In the genomic region with DNA sequence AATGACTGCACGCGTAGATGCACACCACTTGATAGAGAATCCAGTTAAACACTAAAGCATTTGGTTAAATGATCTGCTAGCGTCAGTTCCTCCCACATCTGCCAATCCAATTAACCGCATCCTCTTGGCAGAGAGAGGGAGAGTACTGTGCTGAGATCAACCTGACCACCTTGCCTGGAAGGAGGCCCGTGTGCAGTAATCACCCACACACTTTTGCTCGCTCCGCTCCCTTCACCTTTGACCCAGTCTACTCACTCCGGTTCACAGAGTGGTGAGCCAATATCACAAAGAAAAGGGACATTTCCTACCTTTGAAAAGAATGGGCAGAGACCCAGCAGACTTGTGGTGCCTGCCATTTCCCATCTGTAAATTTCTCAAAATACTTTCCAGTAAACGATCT, we compare ENCODE assay signal across 9 mouse cellular contexts.
A peak's percentile ranks its signal among the peaks of the same experiment; 100 is the strongest.
DNase-seq lines count a peak whose midpoint lies in the region; ATAC-seq and TF ChIP-seq lines count a peak whose summit lies in the region.
"Had no signal": no experiment of that assay in that cellular context is flagged by ENCODE, and none has a peak within 500 bp of the region (broad histone marks: within the 10 kb centered on the region; RNA-seq: fewer than 3 reads in every experiment).

No protein-coding gene starts in this region.

- TF ChIP-seq POLR2A in heart, adult 2 months (IDR thresholded peaks at IDR 0.05; ENCODE audit: insufficient read depth, low read depth, low read length) = 0 out of 2 replicates have a peak, but pooled peaks have one; percentile 16
- TF ChIP-seq POLR2A in kidney, adult 2 months (IDR thresholded peaks at IDR 0.05; ENCODE audit: low read depth, low read length) = no peak

- peak; percentile 28 for DNase-seq in adrenal gland, postnatal 10 days
- no peak for DNase-seq in adrenal gland, postnatal 4 days (ENCODE audit: low spot score in 2 of 2)
- peak; percentile 63 to 78 for DNase-seq in heart, adult 2 months
- DNase-seq in kidney, adult 2 months = peak; percentile 87
- no peak for DNase-seq in layer of hippocampus, adult 11-12 months (ENCODE audit: low spot score)
- DNase-seq: B cell, adult 2 months had no signal

- no peaks in the 10 kb centered on the region for H3K9me3 ChIP-seq in megakaryocyte, embryonic 14.5 days
- no peaks in the 10 kb centered on the region for H3K9me3 ChIP-seq in midbrain, embryonic 15.5 days
- no peaks in the 10 kb centered on the region for H3K9me3 ChIP-seq in forebrain, embryonic 12.5 days

- intact Hi-C loops in heart, adult 2 months (cut with DNase I) = loop anchor here (1.0 to 5.0 kb wide), 3 partner anchors 112 to 550 kb away; no protein-coding TSS in a partner anchor

- H3K4me2 ChIP-seq in midbrain, embryonic 15.5 days = no peak overlapping the region
- no peak overlapping the region for H3K4me2 ChIP-seq in forebrain, embryonic 12.5 days

- no peaks in the 10 kb centered on the region for H3K27me3 ChIP-seq in heart, adult 2 months (ENCODE audit: control insufficient read depth, insufficient read depth, low read length)
- no peaks in the 10 kb centered on the region for H3K27me3 ChIP-seq in kidney, adult 2 months (replicated peaks; ENCODE audit: control insufficient read depth, insufficient read depth, low read length)
- no peaks in the 10 kb centered on the region for H3K27me3 ChIP-seq in megakaryocyte, embryonic 14.5 days (replicated peaks)
- peaks cover 3% of the 10 kb centered on the region; the same call in 1 of the 2 replicates for H3K27me3 ChIP-seq in midbrain, embryonic 15.5 days (replicated peaks)
- peaks cover 6% of the 10 kb centered on the region for H3K27me3 ChIP-seq in forebrain, embryonic 12.5 days

- H3K79me2 ChIP-seq in heart, adult 2 months (replicated peaks; ENCODE audit: control insufficient read depth, insufficient read depth, low read length) = no peaks in the 10 kb centered on the region

- H3K36me3 ChIP-seq in heart, adult 2 months (ENCODE audit: control insufficient read depth, insufficient read depth, low read length) = peaks cover 3% of the 10 kb centered on the region
- H3K36me3 ChIP-seq in kidney, adult 2 months (ENCODE audit: control insufficient read depth, insufficient read depth, low read length) = no peaks in the 10 kb centered on the region
- no peaks in the 10 kb centered on the region for H3K36me3 ChIP-seq in megakaryocyte, embryonic 14.5 days (replicated peaks; ENCODE audit: low read length)
- no peaks in the 10 kb centered on the region for H3K36me3 ChIP-seq in midbrain, embryonic 15.5 days (replicated peaks)
- H3K36me3 ChIP-seq in forebrain, embryonic 12.5 days (replicated peaks) = no peaks in the 10 kb centered on the region

- TF ChIP-seq EP300 in heart, adult 2 months (IDR thresholded peaks at IDR 0.05; ENCODE audit: insufficient read depth, low read depth, low read length) = peak; percentile 94

- no peak for TF ChIP-seq CTCF in heart, adult 2 months (IDR thresholded peaks at IDR 0.05)
- TF ChIP-seq CTCF in kidney, adult 2 months (conservative IDR thresholded peaks at IDR 0.05; ENCODE audit: insufficient read depth, insufficient read length, low read depth, low read length) = no peak

- no peak for ATAC-seq in midbrain, embryonic 15.5 days (replicated peaks)
- ATAC-seq in forebrain, embryonic 12.5 days (ENCODE audit: low FRiP score) = no peak

- H3K27ac ChIP-seq in heart, adult 2 months = peak overlapping the region; percentile 73
- H3K27ac ChIP-seq in kidney, adult 2 months (ENCODE audit: insufficient read depth, low read depth, low read length) = no peak overlapping the region
- no peak overlapping the region for H3K27ac ChIP-seq in midbrain, embryonic 15.5 days
- no peak overlapping the region for H3K27ac ChIP-seq in forebrain, embryonic 12.5 days

- WGBS in heart, adult 2 months = 55% methylated on average over 9 of the region's 9 CpGs
- 29% methylated on average over 9 of the region's 9 CpGs for WGBS in kidney, adult 2 months
- WGBS in midbrain, embryonic 15.5 days = 61% methylated on average over 9 of the region's 9 CpGs
- WGBS in forebrain, embryonic 12.5 days = 68% methylated on average over 9 of the region's 9 CpGs

- no peak overlapping the region for H3K4me3 ChIP-seq in heart, adult 2 months
- no peak overlapping the region for H3K4me3 ChIP-seq in kidney, adult 2 months (ENCODE audit: insufficient read depth, low read depth, low read length)
- H3K4me3 ChIP-seq in megakaryocyte, embryonic 14.5 days (replicated peaks) = peak overlapping the region; percentile 76
- H3K4me3 ChIP-seq in midbrain, embryonic 15.5 days = no peak overlapping the region
- no peak overlapping the region for H3K4me3 ChIP-seq in forebrain, embryonic 12.5 days (replicated peaks)

- peaks cover 13% of the 10 kb centered on the region for H3K4me1 ChIP-seq in heart, adult 2 months (ENCODE audit: control insufficient read depth, insufficient read depth, low read length)
- H3K4me1 ChIP-seq in kidney, adult 2 months (ENCODE audit: control insufficient read depth, insufficient read depth, low read length) = no peaks in the 10 kb centered on the region
- peaks cover 91% of the 10 kb centered on the region for H3K4me1 ChIP-seq in megakaryocyte, embryonic 14.5 days
- H3K4me1 ChIP-seq in midbrain, embryonic 15.5 days = peaks cover 7% of the 10 kb centered on the region; the same call in 1 of the 2 replicates
- H3K4me1 ChIP-seq in forebrain, embryonic 12.5 days = peaks cover 14% of the 10 kb centered on the region

- no peak overlapping the region for H3K9ac ChIP-seq in heart, adult 2 months (ENCODE audit: low read depth, low read length)
- H3K9ac ChIP-seq in midbrain, embryonic 15.5 days = no peak overlapping the region
- no peak overlapping the region for H3K9ac ChIP-seq in forebrain, embryonic 12.5 days

Comparison
In these comparisons a context has a peak if more than half of its experiments do, and no peak if none do; other contexts are left out.
1. DNase-seq: peak in adrenal gland, postnatal 10 days (single experiment), heart, adult 2 months (2 of 2) and kidney, adult 2 months (single experiment); none in adrenal gland, postnatal 4 days (0 of 2) and layer of hippocampus, adult 11-12 months (single experiment).